Mouse (Mus musculus) adrenal gland, postnatal 10 days (tissue): Measurements from ENCODE around the gene Cyth4. TPM values are rescaled to one million over a fixed set of nuclear protein-coding genes. Genes with fewer than 3 reads are reported as not detected.

ENCODE experiments used
- DNase-seq: peaks from one replicate; pipeline ENCODE4 v3.0.0; 2021; ENCODE audit warnings: mixed read lengths
- long read RNA-seq, 2 experiments: library from polyadenylated mRNA; stranded (forward); transcript quantifications; one replicate each; pipeline ENCODE4 v2.0.0; 2021
- total RNA-seq, 2 experiments: library from RNA; stranded (reverse); gene quantifications; 2 replicates each; pipeline ENCODE4 v1.2.3; 2021

Gene Cyth4
- 1 to 10 TPM; 7.0 to 9.9 TPM for total RNA-seq
- long read RNA-seq, experiment 1, partial matches to known transcripts: 0 of 3 reads
- long read RNA-seq, experiment 1, other reads (novel, unspliced or antisense): 0 of 3 reads
- long read RNA-seq, experiment 2: 0 reads

- DNase-seq: peak; percentile 35
Observed at GRCm38 (mm10) chr15:78596914-78597313, at the start of gene Cyth4. Gene Cyth4 (plus strand): TSS chr15:78597047.

- peak; percentile 52 for DNase-seq
Observed at GRCm38 (mm10) chr15:78547415-78548335, 49.2 kb upstream of the Cyth4 start.

GRCm38 (mm10) chr15:78548336-78548665, 48.5 kb upstream of the Cyth4 start:
- DNase-seq: peak; percentile 41

- no peak for DNase-seq
Observed at GRCm38 (mm10) chr15:78548711-78549110, 48.1 kb upstream of the Cyth4 start.

- DNase-seq: peak; percentile 71
Observed at GRCm38 (mm10) chr15:78549189-78549734, 47.6 kb upstream of the Cyth4 start.

GRCm38 (mm10) chr15:78554545-78555313, 42.1 kb upstream of the Cyth4 start:
- no peak for DNase-seq

GRCm38 (mm10) chr15:78557693-78558535, 38.9 kb upstream of the Cyth4 start:
- DNase-seq: no peak

GRCm38 (mm10) chr15:78559141-78559979, 37.5 kb upstream of the Cyth4 start:
- no peak for DNase-seq

- no peak for DNase-seq
Observed at GRCm38 (mm10) chr15:78563344-78563743, 33.5 kb upstream of the Cyth4 start.

- no peak for DNase-seq
Observed at GRCm38 (mm10) chr15:78563937-78564336, 32.9 kb upstream of the Cyth4 start.

- no peak for DNase-seq
Observed at GRCm38 (mm10) chr15:78564764-78565435, 31.9 kb upstream of the Cyth4 start.

GRCm38 (mm10) chr15:78567608-78568120, 29.2 kb upstream of the Cyth4 start:
- DNase-seq: no peak

GRCm38 (mm10) chr15:78570170-78570569, 26.7 kb upstream of the Cyth4 start:
- no peak for DNase-seq

GRCm38 (mm10) chr15:78571554-78572269, 25.1 kb upstream of the Cyth4 start:
- DNase-seq: no peak

- no peak for DNase-seq
Observed at GRCm38 (mm10) chr15:78572270-78572600, 24.6 kb upstream of the Cyth4 start.

- DNase-seq: no peak
Observed at GRCm38 (mm10) chr15:78572658-78573397, 24.0 kb upstream of the Cyth4 start, which contains the start of gene Rac2. Gene Rac2 (minus strand): TSS chr15:78572783.

GRCm38 (mm10) chr15:78576284-78576810, 20.5 kb upstream of the Cyth4 start:
- no peak for DNase-seq

GRCm38 (mm10) chr15:78583352-78583751, 13.5 kb upstream of the Cyth4 start:
- DNase-seq: no peak
